Mouse (Mus musculus): ENCODE data around the gene Ncor1. TPM values are rescaled to one million over a fixed set of nuclear protein-coding genes. Genes with fewer than 3 reads are reported as not detected.
"Not testable (repeated sequence)": the region's sequence is repeated elsewhere in the genome, so short reads cannot be mapped to it uniquely, and the experiment has no call there.

Gene Ncor1
- polyA plus RNA-seq, 1 experiment from 2014 or later: 92.3 TPM

DNA sequence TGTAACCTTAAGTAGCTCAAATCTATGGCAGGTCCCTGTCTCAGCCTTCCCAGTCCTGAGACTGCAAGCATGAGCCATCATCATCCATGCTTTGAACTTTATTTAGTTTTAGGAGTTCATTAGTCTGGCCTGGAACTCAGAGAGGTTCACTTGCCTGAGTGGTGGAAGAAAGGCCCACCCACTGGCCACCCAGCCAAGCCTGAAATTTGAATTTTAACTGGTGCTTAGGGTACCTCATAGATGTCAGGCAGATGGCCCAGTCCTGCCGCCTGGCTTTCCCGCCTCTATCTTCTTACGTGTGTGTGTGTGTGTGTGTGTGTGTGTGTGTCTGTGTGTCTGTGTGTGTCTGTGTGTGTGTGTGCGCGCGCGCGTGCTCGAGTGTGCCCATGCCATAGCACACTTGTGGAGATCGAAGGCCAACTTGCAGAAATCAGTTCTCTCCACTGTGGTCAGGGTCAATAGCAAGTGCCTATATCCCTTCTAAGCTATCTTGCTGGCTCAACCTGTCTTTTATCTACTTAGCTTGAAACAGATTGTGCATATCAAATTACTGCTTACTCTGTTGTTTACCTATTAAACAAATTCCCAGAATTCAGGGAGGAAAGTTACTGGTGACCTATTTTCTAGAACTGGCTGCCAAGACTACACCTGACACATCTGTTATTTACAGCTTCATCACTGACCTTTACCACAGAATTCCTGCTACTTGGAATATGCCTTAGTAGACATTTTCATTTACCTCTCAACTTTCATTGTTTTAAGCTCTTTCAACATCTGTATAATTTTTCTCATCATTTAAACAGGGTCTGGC is 29.4 kb upstream of the Ncor1 start:
- no peaks in the 10 kb centered on the region for H3K36me3 ChIP-seq (ENCODE audit: control insufficient read depth, insufficient read depth, low read length)
- H3K9ac ChIP-seq (ENCODE audit: low read length): no peak overlapping the region
- no peak overlapping the region for H3K4me3 ChIP-seq (ENCODE audit: low read depth, low read length)
- 95% methylated on average over 10 of the region's 10 CpGs for WGBS
- H3K27ac ChIP-seq (ENCODE audit: low read depth, low read length): no peak overlapping the region
- ATAC-seq: no peak
- no peak overlapping the region for H3K4me2 ChIP-seq (ENCODE audit: low read length)
- DNase-seq (ENCODE audit: low spot score): no peak
- H3K9me3 ChIP-seq (replicated peaks; ENCODE audit: control insufficient read depth, low read length): no peaks in the 10 kb centered on the region
- no peaks in the 10 kb centered on the region for H3K4me1 ChIP-seq (ENCODE audit: control insufficient read depth, insufficient read depth, low read length)
- H3K27me3 ChIP-seq (replicated peaks; ENCODE audit: control insufficient read depth, insufficient read depth, low read length): no peaks in the 10 kb centered on the region

DNA sequence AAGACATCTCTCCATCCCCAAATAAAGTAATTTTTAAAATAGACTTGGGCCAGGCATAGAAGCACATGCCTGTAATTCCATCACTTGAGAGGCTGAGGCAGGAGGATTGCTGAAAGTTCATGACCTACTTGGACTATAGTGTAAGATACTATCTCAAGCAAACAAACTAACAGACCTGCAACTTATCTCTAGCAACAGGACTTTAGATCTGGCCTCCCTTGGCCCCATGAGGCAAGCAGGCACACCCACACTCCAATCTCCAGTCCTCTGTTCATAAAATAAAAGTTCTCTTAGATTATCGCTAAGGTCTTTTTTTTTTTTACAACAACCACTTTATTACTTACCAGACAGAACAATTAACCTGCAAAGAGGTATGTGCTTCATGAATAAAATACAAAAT is 28.6 kb upstream of the Ncor1 start:
- H3K4me2 ChIP-seq (ENCODE audit: low read length): no peak overlapping the region
- H3K4me3 ChIP-seq (ENCODE audit: low read depth, low read length): no peak overlapping the region
- no peak overlapping the region for H3K9ac ChIP-seq (ENCODE audit: low read length)
- H3K27ac ChIP-seq (ENCODE audit: low read depth, low read length): no peak overlapping the region
- no peaks in the 10 kb centered on the region for H3K4me1 ChIP-seq (ENCODE audit: control insufficient read depth, insufficient read depth, low read length)
- no peak for ATAC-seq
- H3K9me3 ChIP-seq (replicated peaks; ENCODE audit: control insufficient read depth, low read length): no peaks in the 10 kb centered on the region
- no peak for DNase-seq (ENCODE audit: low spot score)
- H3K36me3 ChIP-seq (ENCODE audit: control insufficient read depth, insufficient read depth, low read length): no peaks in the 10 kb centered on the region
- WGBS: 94% methylated on average over 1 of the region's 1 CpGs
- H3K27me3 ChIP-seq (replicated peaks; ENCODE audit: control insufficient read depth, insufficient read depth, low read length): no peaks in the 10 kb centered on the region

DNA sequence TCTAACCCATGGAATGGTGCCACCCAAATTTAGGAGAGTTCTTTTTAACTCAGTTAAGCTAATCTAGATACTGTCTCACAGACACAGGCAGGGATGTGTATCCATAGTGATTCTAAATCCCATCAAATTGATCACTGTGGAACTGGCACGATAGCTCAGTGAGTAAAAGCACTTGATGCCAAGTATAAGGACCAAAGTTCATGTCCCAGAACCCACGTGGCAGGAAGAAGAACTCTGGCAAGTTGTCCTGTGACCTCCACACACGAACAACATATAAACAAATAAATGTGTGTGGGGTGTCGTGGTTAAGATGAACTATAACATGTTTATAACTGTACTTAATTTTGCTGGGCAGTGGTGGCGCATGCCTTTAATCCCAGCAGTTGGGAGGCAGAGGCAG is 21.2 kb upstream of the Ncor1 start:
- Histone ChIP-seq H3K27ac (ENCODE audit: low read depth, low read length) (no peak overlapping the region), H3K4me3 (ENCODE audit: low read depth, low read length) (no peak overlapping the region), H3K9me3 (replicated peaks; ENCODE audit: control insufficient read depth, low read length) (no peaks in the 10 kb centered on the region), H3K9ac (ENCODE audit: low read length) (no peak overlapping the region), H3K27me3 (replicated peaks; ENCODE audit: control insufficient read depth, insufficient read depth, low read length) (no peaks in the 10 kb centered on the region), H3K4me2 (ENCODE audit: low read length) (no peak overlapping the region), H3K36me3 (ENCODE audit: control insufficient read depth, insufficient read depth, low read length) (no peaks in the 10 kb centered on the region), H3K4me1 (ENCODE audit: control insufficient read depth, insufficient read depth, low read length) (no peaks in the 10 kb centered on the region)
- DNase-seq (ENCODE audit: low spot score): no peak
- no peak for ATAC-seq
- WGBS: 90% methylated on average over 5 of the region's 5 CpGs

DNA sequence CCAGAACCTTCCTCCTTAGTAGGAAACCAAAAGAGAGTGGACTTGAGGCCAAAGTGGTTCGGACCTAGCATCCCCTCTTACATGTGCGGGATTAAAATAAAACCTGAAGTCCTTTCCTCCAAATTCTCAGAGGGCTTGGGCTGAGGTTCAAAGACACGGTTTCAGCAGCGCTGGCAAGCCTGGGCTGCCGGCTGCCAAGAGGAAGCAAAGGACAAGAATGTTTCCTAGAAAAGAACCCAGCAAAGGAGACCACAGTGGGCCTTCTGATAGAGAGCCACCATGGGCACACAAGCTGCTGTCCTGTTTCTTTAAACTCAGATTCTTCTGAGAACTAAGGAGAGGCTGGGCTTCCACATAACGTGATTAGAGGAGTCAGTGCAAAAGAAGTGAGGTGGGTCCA is 20.6 kb upstream of the Ncor1 start:
- H3K36me3 ChIP-seq (ENCODE audit: control insufficient read depth, insufficient read depth, low read length): no peaks in the 10 kb centered on the region
- no peak overlapping the region for H3K9ac ChIP-seq (ENCODE audit: low read length)
- DNase-seq (ENCODE audit: low spot score) (no peak), ATAC-seq (no peak)
- H3K9me3 ChIP-seq (replicated peaks; ENCODE audit: control insufficient read depth, low read length): no peaks in the 10 kb centered on the region
- no peak overlapping the region for H3K4me3 ChIP-seq (ENCODE audit: low read depth, low read length)
- H3K27me3 ChIP-seq (replicated peaks; ENCODE audit: control insufficient read depth, insufficient read depth, low read length): no peaks in the 10 kb centered on the region
- 78% methylated on average over 6 of the region's 6 CpGs for whole genome bisulfite sequencing
- H3K4me1 ChIP-seq (ENCODE audit: control insufficient read depth, insufficient read depth, low read length): no peaks in the 10 kb centered on the region
- H3K4me2 ChIP-seq (ENCODE audit: low read length): no peak overlapping the region
- no peak overlapping the region for H3K27ac ChIP-seq (ENCODE audit: low read depth, low read length)

- DNase-seq (ENCODE audit: low spot score) (no peak), ATAC-seq (no peak)
- Histone ChIP-seq H3K4me3 (ENCODE audit: low read depth, low read length) (no peak overlapping the region), H3K27ac (ENCODE audit: low read depth, low read length) (no peak overlapping the region), H3K27me3 (replicated peaks; ENCODE audit: control insufficient read depth, insufficient read depth, low read length) (no peaks in the 10 kb centered on the region), H3K9me3 (replicated peaks; ENCODE audit: control insufficient read depth, low read length) (no peaks in the 10 kb centered on the region), H3K4me2 (ENCODE audit: low read length) (no peak overlapping the region), H3K4me1 (ENCODE audit: control insufficient read depth, insufficient read depth, low read length) (no peaks in the 10 kb centered on the region), H3K9ac (ENCODE audit: low read length) (no peak overlapping the region), H3K36me3 (ENCODE audit: control insufficient read depth, insufficient read depth, low read length) (no peaks in the 10 kb centered on the region)
- 95% methylated on average over 4 of the region's 4 CpGs for WGBS
Observed at GRCm38 (mm10) chr11:62476156-62476555, 17.8 kb upstream of the Ncor1 start.

GRCm38 (mm10) chr11:62473516-62473915 is 15.2 kb upstream of the Ncor1 start:
- Histone ChIP-seq H3K9me3 (replicated peaks; ENCODE audit: control insufficient read depth, low read length) (no peaks in the 10 kb centered on the region), H3K4me1 (ENCODE audit: control insufficient read depth, insufficient read depth, low read length) (no peaks in the 10 kb centered on the region), H3K9ac (ENCODE audit: low read length) (no peak overlapping the region), H3K27ac (ENCODE audit: low read depth, low read length) (no peak overlapping the region), H3K27me3 (replicated peaks; ENCODE audit: control insufficient read depth, insufficient read depth, low read length) (no peaks in the 10 kb centered on the region), H3K36me3 (ENCODE audit: control insufficient read depth, insufficient read depth, low read length) (no peaks in the 10 kb centered on the region), H3K4me3 (ENCODE audit: low read depth, low read length) (no peak overlapping the region), H3K4me2 (ENCODE audit: low read length) (no peak overlapping the region)
- 96% methylated on average over 5 of the region's 5 CpGs for WGBS
- DNase-seq (ENCODE audit: low spot score) (no peak), ATAC-seq (no peak)

- no peak for DNase-seq (ENCODE audit: low spot score)
- no peaks in the 10 kb centered on the region for H3K36me3 ChIP-seq (ENCODE audit: control insufficient read depth, insufficient read depth, low read length)
- H3K27me3 ChIP-seq (replicated peaks; ENCODE audit: control insufficient read depth, insufficient read depth, low read length): no peaks in the 10 kb centered on the region
- no peak overlapping the region for H3K4me2 ChIP-seq (ENCODE audit: low read length)
- no peak overlapping the region for H3K27ac ChIP-seq (ENCODE audit: low read depth, low read length)
- WGBS: 94% methylated on average over 6 of the region's 6 CpGs
- no peaks in the 10 kb centered on the region for H3K4me1 ChIP-seq (ENCODE audit: control insufficient read depth, insufficient read depth, low read length)
- H3K9me3 ChIP-seq (replicated peaks; ENCODE audit: control insufficient read depth, low read length): no peaks in the 10 kb centered on the region
- H3K4me3 ChIP-seq (ENCODE audit: low read depth, low read length): no peak overlapping the region
- no peak overlapping the region for H3K9ac ChIP-seq (ENCODE audit: low read length)
- no peak for ATAC-seq
Observed at GRCm38 (mm10) chr11:62470451-62470850, 12.1 kb upstream of the Ncor1 start.

DNA sequence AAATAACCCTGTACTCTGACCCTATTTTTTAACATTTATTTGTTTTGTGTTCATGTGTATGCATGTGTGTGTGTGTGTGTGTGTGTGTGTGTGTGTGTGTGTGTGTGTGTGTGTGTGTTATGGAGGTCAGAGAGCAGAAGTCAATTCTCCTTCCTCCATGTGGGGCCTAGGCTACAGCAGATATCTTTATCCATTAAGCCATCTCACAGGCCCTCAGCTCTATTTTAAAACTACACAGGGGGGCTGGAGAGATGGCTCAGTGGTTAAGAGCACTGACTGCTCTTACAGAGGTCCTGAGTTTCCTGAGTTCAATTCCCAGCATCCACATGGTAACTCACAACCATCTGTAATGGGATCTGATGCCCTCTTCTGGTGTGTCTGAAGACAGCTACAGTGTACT is 8.9 kb upstream of the Ncor1 start:
- not testable (repeated sequence) for ATAC-seq; H3K4me2 ChIP-seq (ENCODE audit: low read length); H3K4me3 ChIP-seq (ENCODE audit: low read depth, low read length); H3K27me3 ChIP-seq (replicated peaks; ENCODE audit: control insufficient read depth, insufficient read depth, low read length); H3K36me3 ChIP-seq (ENCODE audit: control insufficient read depth, insufficient read depth, low read length); DNase-seq (ENCODE audit: low spot score); H3K4me1 ChIP-seq (ENCODE audit: control insufficient read depth, insufficient read depth, low read length); H3K9me3 ChIP-seq (replicated peaks; ENCODE audit: control insufficient read depth, low read length); H3K9ac ChIP-seq (ENCODE audit: low read length); H3K27ac ChIP-seq (ENCODE audit: low read depth, low read length)

- Histone ChIP-seq H3K9me3 (replicated peaks; ENCODE audit: control insufficient read depth, low read length) (no peaks in the 10 kb centered on the region), H3K36me3 (ENCODE audit: control insufficient read depth, insufficient read depth, low read length) (no peaks in the 10 kb centered on the region), H3K4me2 (ENCODE audit: low read length) (no peak overlapping the region), H3K27ac (ENCODE audit: low read depth, low read length) (no peak overlapping the region), H3K9ac (ENCODE audit: low read length) (no peak overlapping the region), H3K4me1 (ENCODE audit: control insufficient read depth, insufficient read depth, low read length) (no peaks in the 10 kb centered on the region), H3K4me3 (ENCODE audit: low read depth, low read length) (no peak overlapping the region), H3K27me3 (replicated peaks; ENCODE audit: control insufficient read depth, insufficient read depth, low read length) (no peaks in the 10 kb centered on the region)
- 90% methylated on average over 3 of the region's 3 CpGs for WGBS
- ATAC-seq (no peak), DNase-seq (ENCODE audit: low spot score) (no peak)
Observed at GRCm38 (mm10) chr11:62466546-62466945, 8.2 kb upstream of the Ncor1 start.
